Mouse (Mus musculus) kidney, embryonic 16.5 days (tissue): ENCODE results near the gene Gm45140. TPM values are rescaled to one million over a fixed set of nuclear protein-coding genes. Genes with fewer than 3 reads are reported as not detected.

ENCODE experiments used
- ATAC-seq: fragments of 200-750 bp; cut with Nextera tagmentation; 2 replicates; pipeline ENCODE4 v1.8.0; 2017; ENCODE audit warnings: moderate TSS enrichment; ENCODE audit not compliant: low FRiP score, low TSS enrichment
- H3K27ac ChIP-seq: fragments of 300-500 bp; sonication (generic); 2 replicates; pipeline ENCODE4 v1.5.1; 2014; ENCODE audit warnings: low read length
- H3K27me3 ChIP-seq: fragments of 300-500 bp; sonication (generic); 2 replicates; pipeline ENCODE4 v1.6.1; 2014; ENCODE audit warnings: low read length, control low read depth, mixed read lengths; ENCODE audit not compliant: insufficient read depth
- H3K36me3 ChIP-seq: fragments of 300-500 bp; sonication (generic); 2 replicates; pipeline ENCODE4 v1.6.1; 2014; ENCODE audit warnings: low read length, control low read depth, mixed read lengths; ENCODE audit not compliant: insufficient read depth
- H3K4me1 ChIP-seq: fragments of 300-500 bp; sonication (generic); 2 replicates; pipeline ENCODE4 v1.6.1; 2014; ENCODE audit warnings: low read length, control low read depth, mixed read lengths; ENCODE audit not compliant: insufficient read depth
- H3K4me2 ChIP-seq: fragments of 300-500 bp; sonication (generic); replicated peaks from 2 replicates; pipeline ENCODE4 v1.6.1; 2014; ENCODE audit warnings: low read depth, low read length
- H3K4me3 ChIP-seq: fragments of 300-500 bp; sonication (generic); 2 replicates; pipeline ENCODE4 v1.5.1; 2014; ENCODE audit warnings: mild to moderate bottlenecking, low read length
- H3K9ac ChIP-seq: fragments of 300-500 bp; sonication (generic); replicated peaks from 2 replicates; pipeline ENCODE4 v1.6.1; 2014; ENCODE audit warnings: low read length
- H3K9me3 ChIP-seq: fragments of 300-500 bp; sonication (generic); 2 replicates; pipeline ENCODE4 v1.6.1; 2016; ENCODE audit warnings: low read length, control low read depth
- WGBS: fragments of 180-500 bp; shearing (Covaris S2); extraction: QIAGEN DNeasy Blood & Tissue Kit; methylation state at CpG from one replicate; pipeline ENCODE4 v1.1.7; 2014; 5-methylcytosine and 5-hydroxymethylcytosine counted together
- polyA plus RNA-seq: library from polyadenylated mRNA; unstranded; fragments of >200 nt; fragmentation: Nextera tagmentation; extraction: Ambion mirVana; gene quantifications from 2 replicates; pipeline ENCODE4 v1.2.1, GENCODE M21; 2015

Gm45140 gene
- polyA plus RNA-seq, 1 experiment from 2014 or later: 2.7 TPM

- H3K36me3 ChIP-seq: no peaks in the 10 kb centered on the region
- H3K4me2 ChIP-seq: no peak overlapping the region
- no peak overlapping the region for H3K27ac ChIP-seq
- H3K27me3 ChIP-seq: no peaks in the 10 kb centered on the region
- H3K9me3 ChIP-seq: no peaks in the 10 kb centered on the region
- ATAC-seq: no peak
- H3K4me3 ChIP-seq: no peak overlapping the region
- H3K4me1 ChIP-seq: no peaks in the 10 kb centered on the region
- WGBS: 88% methylated on average over 7 of the region's 7 CpGs
- H3K9ac ChIP-seq: no peak overlapping the region
These were observed 35.6 kb upstream of the Gm45140 start for GRCm38 (mm10) chr6:87871240-87871639.

- no peaks in the 10 kb centered on the region for H3K36me3 ChIP-seq
- no peaks in the 10 kb centered on the region for H3K4me1 ChIP-seq
- ATAC-seq: no peak
- H3K4me3 ChIP-seq: no peak overlapping the region
- no peak overlapping the region for H3K4me2 ChIP-seq
- no peaks in the 10 kb centered on the region for H3K27me3 ChIP-seq
- 73% methylated on average over 1 of the region's 1 CpGs for WGBS
- no peak overlapping the region for H3K27ac ChIP-seq
- no peaks in the 10 kb centered on the region for H3K9me3 ChIP-seq
- no peak overlapping the region for H3K9ac ChIP-seq
These were observed 34.8 kb upstream of the Gm45140 start for GRCm38 (mm10) chr6:87870440-87870839.

- Histone ChIP-seq H3K4me1 (no peaks in the 10 kb centered on the region), H3K27ac (no peak overlapping the region), H3K4me3 (no peak overlapping the region), H3K27me3 (no peaks in the 10 kb centered on the region), H3K9me3 (no peaks in the 10 kb centered on the region), H3K36me3 (no peaks in the 10 kb centered on the region), H3K4me2 (no peak overlapping the region), H3K9ac (no peak overlapping the region)
- WGBS: 75% methylated on average over 9 of the region's 9 CpGs
- ATAC-seq: no peak
These were observed 33.4 kb upstream of the Gm45140 start for GRCm38 (mm10) chr6:87868871-87869506.

- no peaks in the 10 kb centered on the region for H3K9me3 ChIP-seq
- no peak overlapping the region for H3K4me3 ChIP-seq
- H3K9ac ChIP-seq: no peak overlapping the region
- no peak overlapping the region for H3K27ac ChIP-seq
- no peak overlapping the region for H3K4me2 ChIP-seq
- H3K4me1 ChIP-seq: no peaks in the 10 kb centered on the region
- H3K27me3 ChIP-seq: no peaks in the 10 kb centered on the region
- no peak for ATAC-seq
- 68% methylated on average over 2 of the region's 2 CpGs for WGBS
- H3K36me3 ChIP-seq: no peaks in the 10 kb centered on the region
These were observed 31.7 kb upstream of the Gm45140 start for GRCm38 (mm10) chr6:87867256-87867655.

GRCm38 (mm10) chr6:87866211-87866610, 30.6 kb upstream of the Gm45140 start:
- Histone ChIP-seq H3K4me3 (no peak overlapping the region), H3K27ac (no peak overlapping the region), H3K27me3 (no peaks in the 10 kb centered on the region), H3K4me2 (no peak overlapping the region), H3K4me1 (no peaks in the 10 kb centered on the region), H3K9me3 (no peaks in the 10 kb centered on the region), H3K36me3 (no peaks in the 10 kb centered on the region), H3K9ac (no peak overlapping the region)
- no peak for ATAC-seq
- WGBS: 81% methylated on average over 6 of the region's 6 CpGs

- Histone ChIP-seq H3K9ac (no peak overlapping the region), H3K4me3 (no peak overlapping the region), H3K9me3 (no peaks in the 10 kb centered on the region), H3K27ac (no peak overlapping the region), H3K4me1 (no peaks in the 10 kb centered on the region), H3K4me2 (no peak overlapping the region), H3K36me3 (no peaks in the 10 kb centered on the region), H3K27me3 (no peaks in the 10 kb centered on the region)
- 41% methylated on average over 1 of the region's 1 CpGs for WGBS
- ATAC-seq: no peak
These were observed 21.5 kb upstream of the Gm45140 start for GRCm38 (mm10) chr6:87857071-87857470.

GRCm38 (mm10) chr6:87853446-87853845, 17.9 kb upstream of the Gm45140 start:
- WGBS: 83% methylated on average over 4 of the region's 4 CpGs

GRCm38 (mm10) chr6:87851871-87852270, 16.3 kb upstream of the Gm45140 start:
- Histone ChIP-seq H3K9ac (no peak overlapping the region), H3K36me3 (peaks cover 2% of the 10 kb centered on the region; the same call in 1 of the 2 replicates), H3K4me1 (peaks cover 23% of the 10 kb centered on the region), H3K9me3 (no peaks in the 10 kb centered on the region), H3K4me2 (no peak overlapping the region; the same call in 1 of the 2 replicates), H3K4me3 (no peak overlapping the region), H3K27ac (no peak overlapping the region), H3K27me3 (no peaks in the 10 kb centered on the region)
- 77% methylated on average over 6 of the region's 6 CpGs for WGBS
- no peak for ATAC-seq

More at GRCm38 (mm10) chr6:87853446-87853845, 17.9 kb upstream of the Gm45140 start:
- Histone ChIP-seq H3K9ac (no peak overlapping the region), H3K9me3 (no peaks in the 10 kb centered on the region), H3K27me3 (no peaks in the 10 kb centered on the region), H3K4me1 (peaks cover 10% of the 10 kb centered on the region), H3K4me2 (no peak overlapping the region), H3K36me3 (peaks cover 2% of the 10 kb centered on the region; the same call in 1 of the 2 replicates), H3K4me3 (no peak overlapping the region), H3K27ac (no peak overlapping the region)
- ATAC-seq: no peak

GRCm38 (mm10) chr6:87850900-87851614, 15.5 kb upstream of the Gm45140 start, which contains the start of gene Cnbp:
Gene Cnbp, minus strand, starts transcription at chr6:87851106.
- Histone ChIP-seq H3K4me3 (peak within 1 kb of the TSS; percentile 92), H3K4me2 (peak within 1 kb of the TSS; percentile 89), H3K36me3 (peaks cover 4% of the 10 kb centered on the region; the same call in 1 of the 2 replicates), H3K9me3 (no peaks in the 10 kb centered on the region), H3K9ac (peak within 1 kb of the TSS; percentile 98), H3K27me3 (no peaks in the 10 kb centered on the region), H3K4me1 (peaks cover 26% of the 10 kb centered on the region), H3K27ac (peak within 1 kb of the TSS; percentile 95)
- peak; percentile 98 for ATAC-seq
- WGBS: under 1% methylated on average over 55 of the region's 55 CpGs
